Mouse (Mus musculus): Measurements from ENCODE around the gene Cyp2j5. TPM values are rescaled to one million over a fixed set of nuclear protein-coding genes. Genes with fewer than 3 reads are reported as not detected.

The Cyp2j5 gene
- total and polyA plus RNA-seq, 2 experiments from 2014 or later = not detected

- no peak overlapping the region for H3K4me2 ChIP-seq (ENCODE audit: low read depth)
- no peak overlapping the region for H3K9ac ChIP-seq
- DNase-seq (peak; percentile 55), ATAC-seq (peak; percentile 84)
- no peak overlapping the region for H3K27ac ChIP-seq (ENCODE audit: low read depth, low read length)
- TF ChIP-seq CTCF (IDR thresholded peaks at IDR 0.05; ENCODE audit: low read depth) = peak; percentile 80
- H3K27me3 ChIP-seq (ENCODE audit: insufficient read depth, low read length) = no peaks in the 10 kb centered on the region
- no peak overlapping the region for H3K4me3 ChIP-seq (ENCODE audit: low read depth, low read length)
- no peaks in the 10 kb centered on the region for H3K36me3 ChIP-seq (ENCODE audit: insufficient read depth)
- H3K9me3 ChIP-seq (ENCODE audit: low read length) = no peaks in the 10 kb centered on the region
- WGBS = 23% methylated on average over 2 of the region's 2 CpGs
- H3K4me1 ChIP-seq (ENCODE audit: insufficient read depth) = no peaks in the 10 kb centered on the region
These were observed 19.5 kb upstream of the Cyp2j5 start for GRCm38 (mm10) chr4:96683474-96683873.

- no peak overlapping the region for H3K4me2 ChIP-seq (ENCODE audit: low read depth)
- H3K27ac ChIP-seq (ENCODE audit: low read depth, low read length) = no peak overlapping the region
- H3K4me3 ChIP-seq (ENCODE audit: low read depth, low read length) = no peak overlapping the region
- no peak overlapping the region for H3K9ac ChIP-seq
- no peaks in the 10 kb centered on the region for H3K36me3 ChIP-seq (ENCODE audit: insufficient read depth)
- ATAC-seq (no peak), DNase-seq (no peak)
- H3K27me3 ChIP-seq (ENCODE audit: insufficient read depth, low read length) = no peaks in the 10 kb centered on the region
- H3K4me1 ChIP-seq (ENCODE audit: insufficient read depth) = no peaks in the 10 kb centered on the region
- TF ChIP-seq CTCF (IDR thresholded peaks at IDR 0.05; ENCODE audit: low read depth) = no peak
- H3K9me3 ChIP-seq (ENCODE audit: low read length) = no peaks in the 10 kb centered on the region
These were observed 17.0 kb upstream of the Cyp2j5 start for GRCm38 (mm10) chr4:96680966-96681365.

- no peaks in the 10 kb centered on the region for H3K27me3 ChIP-seq (ENCODE audit: insufficient read depth, low read length)
- H3K36me3 ChIP-seq (ENCODE audit: insufficient read depth) = no peaks in the 10 kb centered on the region
- H3K4me3 ChIP-seq (ENCODE audit: low read depth, low read length) = no peak overlapping the region
- 9% methylated on average over 1 of the region's 1 CpGs for WGBS
- H3K4me2 ChIP-seq (ENCODE audit: low read depth) = no peak overlapping the region
- no peak for ATAC-seq
- H3K27ac ChIP-seq (ENCODE audit: low read depth, low read length) = no peak overlapping the region
- TF ChIP-seq CTCF (IDR thresholded peaks at IDR 0.05; ENCODE audit: low read depth) = peak; percentile 54
- H3K9ac ChIP-seq = no peak overlapping the region
- no peaks in the 10 kb centered on the region for H3K9me3 ChIP-seq (ENCODE audit: low read length)
- H3K4me1 ChIP-seq (ENCODE audit: insufficient read depth) = no peaks in the 10 kb centered on the region
- peak; percentile 19 for DNase-seq
These were observed 16.3 kb upstream of the Cyp2j5 start for GRCm38 (mm10) chr4:96680233-96680632.

GRCm38 (mm10) chr4:96664668-96665454, 907 bp upstream of the Cyp2j5 start:
- ATAC-seq = no peak
- no peak for DNase-seq
- Histone ChIP-seq H3K27me3 (ENCODE audit: insufficient read depth, low read length) (no peaks in the 10 kb centered on the region), H3K4me2 (ENCODE audit: low read depth) (no peak overlapping the region), H3K9ac (no peak overlapping the region), H3K27ac (ENCODE audit: low read depth, low read length) (no peak overlapping the region), H3K4me1 (ENCODE audit: insufficient read depth) (no peaks in the 10 kb centered on the region), H3K9me3 (ENCODE audit: low read length) (no peaks in the 10 kb centered on the region), H3K36me3 (ENCODE audit: insufficient read depth) (no peaks in the 10 kb centered on the region), H3K4me3 (ENCODE audit: low read depth, low read length) (no peak overlapping the region)
- 97% methylated on average over 1 of the region's 1 CpGs for WGBS
- TF ChIP-seq CTCF (IDR thresholded peaks at IDR 0.05; ENCODE audit: low read depth) = no peak

- Histone ChIP-seq H3K4me2 (ENCODE audit: low read depth) (no peak overlapping the region), H3K36me3 (ENCODE audit: insufficient read depth) (no peaks in the 10 kb centered on the region), H3K9me3 (ENCODE audit: low read length) (no peaks in the 10 kb centered on the region), H3K27ac (ENCODE audit: low read depth, low read length) (no peak overlapping the region), H3K4me3 (ENCODE audit: low read depth, low read length) (no peak overlapping the region), H3K27me3 (ENCODE audit: insufficient read depth, low read length) (no peaks in the 10 kb centered on the region), H3K4me1 (ENCODE audit: insufficient read depth) (no peaks in the 10 kb centered on the region), H3K9ac (no peak overlapping the region)
- ATAC-seq (no peak), DNase-seq (no peak)
- no peak for TF ChIP-seq CTCF (IDR thresholded peaks at IDR 0.05; ENCODE audit: low read depth)
- 76% methylated on average over 1 of the region's 1 CpGs for WGBS
These were observed 28.5 kb downstream of the Cyp2j5 start for GRCm38 (mm10) chr4:96635455-96635854.

DNA sequence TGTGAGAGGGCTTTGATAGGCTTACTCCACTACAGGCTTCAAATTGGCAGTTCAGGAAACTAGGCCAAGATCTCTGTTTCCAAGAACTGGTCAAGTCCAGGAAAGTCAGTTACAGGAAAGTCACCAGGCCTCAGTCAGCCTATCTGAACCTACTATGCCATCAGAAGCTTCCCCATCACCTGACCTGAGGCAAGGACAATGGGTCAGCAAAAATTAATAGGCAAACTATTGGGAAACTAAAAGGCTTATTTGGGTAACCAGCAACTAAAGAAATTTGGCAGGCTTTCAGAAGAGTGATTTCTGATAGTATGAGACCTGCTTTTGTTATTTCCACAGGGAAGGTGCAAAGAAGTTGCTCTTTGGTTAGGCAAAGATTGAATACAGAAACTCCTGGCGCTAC, 41.5 kb downstream of the Cyp2j5 start:
- H3K27me3 ChIP-seq (ENCODE audit: insufficient read depth, low read length) = no peaks in the 10 kb centered on the region
- no peaks in the 10 kb centered on the region for H3K9me3 ChIP-seq (ENCODE audit: low read length)
- TF ChIP-seq CTCF (IDR thresholded peaks at IDR 0.05; ENCODE audit: low read depth) = no peak
- no peaks in the 10 kb centered on the region for H3K4me1 ChIP-seq (ENCODE audit: insufficient read depth)
- WGBS = 100% methylated on average over 1 of the region's 1 CpGs
- ATAC-seq = no peak
- H3K36me3 ChIP-seq (ENCODE audit: insufficient read depth) = no peaks in the 10 kb centered on the region
- no peak overlapping the region for H3K4me3 ChIP-seq (ENCODE audit: low read depth, low read length)
- no peak for DNase-seq
- H3K27ac ChIP-seq (ENCODE audit: low read depth, low read length) = no peak overlapping the region
- no peak overlapping the region for H3K9ac ChIP-seq
- H3K4me2 ChIP-seq (ENCODE audit: low read depth) = no peak overlapping the region

GRCm38 (mm10) chr4:96591791-96592150, 72.2 kb downstream of the Cyp2j5 start:
- H3K4me1 ChIP-seq (ENCODE audit: insufficient read depth) = 0 out of 2 replicates have a peak, but pooled peaks cover 3% of the 10 kb centered on the region
- no peaks in the 10 kb centered on the region for H3K36me3 ChIP-seq (ENCODE audit: insufficient read depth)
- DNase-seq = no peak
- ATAC-seq = peak; percentile 87
- H3K4me3 ChIP-seq (ENCODE audit: low read depth, low read length) = peak overlapping the region; percentile 37
- no peak overlapping the region for H3K9ac ChIP-seq
- no peaks in the 10 kb centered on the region for H3K27me3 ChIP-seq (ENCODE audit: insufficient read depth, low read length)
- 6% methylated on average over 4 of the region's 4 CpGs for WGBS
- H3K4me2 ChIP-seq (ENCODE audit: low read depth) = peak overlapping the region; percentile 58
- no peak for TF ChIP-seq CTCF (IDR thresholded peaks at IDR 0.05; ENCODE audit: low read depth)
- peak overlapping the region; percentile 64; the same call in 1 of the 2 replicates for H3K27ac ChIP-seq (ENCODE audit: low read depth, low read length)
- no peaks in the 10 kb centered on the region for H3K9me3 ChIP-seq (ENCODE audit: low read length)

Data from forebrain, postnatal 0 days (tissue).